Mouse (Mus musculus): ENCODE data around the gene Sap30bp. TPM values are rescaled to one million over a fixed set of nuclear protein-coding genes. Genes with fewer than 3 reads are reported as not detected.

Sap30bp gene
- total RNA-seq, 2 experiments from 2014 or later, result 51.3 to 67.4 TPM

DNA sequence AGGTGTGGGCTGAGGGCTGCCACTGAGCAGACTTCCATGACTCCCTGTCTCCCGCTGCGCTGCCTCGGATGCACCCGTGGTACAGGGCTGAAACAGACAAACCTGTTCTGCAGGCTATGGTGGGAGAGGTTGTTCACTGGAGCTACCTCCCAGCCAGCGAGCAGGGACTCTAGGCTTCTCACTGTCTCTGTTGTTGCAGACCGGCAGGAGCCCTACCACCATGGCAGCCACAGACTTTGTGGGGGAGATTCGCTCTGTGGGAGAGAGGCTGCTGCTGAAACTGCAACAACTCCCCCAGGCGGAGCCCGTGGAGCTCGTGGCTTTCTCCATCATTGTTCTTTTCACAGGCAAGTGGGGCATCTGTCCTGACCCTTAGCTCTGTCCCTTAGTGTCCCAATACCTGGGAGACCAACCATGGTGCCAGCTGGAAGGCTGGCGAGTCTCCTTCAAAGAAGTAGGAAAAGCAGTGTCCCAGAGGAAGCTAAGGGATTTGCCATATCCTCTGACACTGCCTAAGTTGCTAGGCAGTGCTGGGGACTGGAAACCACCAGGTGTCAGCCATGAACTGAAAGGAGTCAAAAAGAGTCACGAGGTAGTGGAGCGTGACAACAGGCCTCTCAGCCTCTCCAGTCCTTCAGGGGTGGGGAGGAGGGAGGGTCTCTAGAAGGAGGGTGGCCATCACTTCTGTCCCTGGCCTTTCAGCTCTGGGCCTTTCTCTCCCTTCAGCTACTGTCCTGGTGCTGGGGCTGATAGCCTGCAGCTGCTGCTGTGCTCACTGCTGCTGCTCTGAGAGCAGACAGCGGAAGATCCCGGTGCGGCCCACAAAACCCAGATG lies 27.9 kb upstream of the Sap30bp start:
- DNase-seq, result no peak
- intact Hi-C loops (cut with DNase I), result no loop called here

DNA sequence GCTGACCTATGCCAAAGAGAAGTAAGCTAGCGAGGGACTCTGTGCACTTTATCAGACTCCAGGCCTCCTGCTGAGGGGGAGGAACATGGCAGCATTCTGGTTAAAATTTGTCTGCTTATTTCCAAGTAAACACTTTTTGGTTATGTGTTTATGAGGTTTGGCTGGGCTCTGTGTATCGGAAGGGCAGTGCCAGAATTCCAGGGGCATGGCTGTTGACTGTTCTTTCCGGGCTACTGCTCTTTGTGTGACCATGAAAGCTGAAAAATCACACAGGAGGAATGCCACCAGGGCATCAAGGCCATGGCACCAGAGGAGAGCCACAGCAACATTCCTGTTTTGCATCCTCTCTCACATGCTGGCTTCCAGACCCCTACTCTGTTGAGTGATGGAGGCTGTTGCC lies 27.0 kb upstream of the Sap30bp start:
- no peak for DNase-seq
- intact Hi-C loops (cut with DNase I), result no loop called here

GRCm38 (mm10) chr11:115906521-115906920 lies 26.6 kb upstream of the Sap30bp start:
- intact Hi-C loops (cut with DNase I), result no loop called here
- DNase-seq, result no peak

DNA sequence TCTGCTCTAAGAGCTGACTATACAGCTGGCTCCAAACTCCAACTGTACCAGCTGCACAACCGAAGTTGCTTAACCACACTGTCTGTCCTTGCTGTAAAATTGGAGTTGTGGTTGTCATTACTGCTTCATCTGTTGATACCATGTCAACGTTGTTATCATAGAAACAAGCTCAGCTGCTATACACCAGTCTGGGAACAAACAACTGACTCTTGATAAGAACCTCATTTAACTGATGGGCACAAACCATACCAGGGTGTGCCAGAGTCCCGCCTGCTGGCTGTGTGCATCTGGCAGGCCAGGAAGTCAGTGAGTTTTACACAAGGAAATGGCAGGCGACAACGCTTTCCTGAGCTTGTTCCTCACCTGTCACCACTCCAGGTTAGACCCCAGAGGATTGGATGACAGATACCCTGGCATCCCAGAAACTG lies 21.9 kb upstream of the Sap30bp start:
- no peak for DNase-seq
- intact Hi-C loops (cut with DNase I), result no loop called here

GRCm38 (mm10) chr11:115911632-115912376 lies 21.3 kb upstream of the Sap30bp start, which contains the start of gene Smim6:
Gene Smim6 (plus strand): TSS chr11:115912017.
- DNase-seq, result no peak
- intact Hi-C loops (cut with DNase I), result no loop called here

DNA sequence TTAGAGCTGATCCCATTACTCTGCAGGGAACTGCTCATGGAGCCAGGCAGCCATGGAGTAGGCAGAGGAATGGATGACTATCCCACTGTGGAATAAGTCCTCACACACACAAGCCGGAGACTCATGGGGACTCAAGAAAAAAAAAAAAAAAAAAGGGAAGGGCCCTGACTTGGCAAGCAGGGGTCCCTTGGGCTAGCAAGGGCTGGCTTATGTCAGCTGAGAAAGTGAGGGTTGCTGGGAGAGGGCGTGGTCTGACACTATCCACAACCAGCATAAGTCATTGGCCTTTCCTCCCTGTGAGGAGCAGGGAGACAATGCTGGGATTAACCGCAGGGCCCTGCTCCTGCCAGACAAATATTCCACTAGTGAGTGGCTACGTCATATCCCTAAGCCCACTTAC lies 16.5 kb upstream of the Sap30bp start:
- intact Hi-C loops (cut with DNase I), result no loop called here
- DNase-seq, result no peak

DNA sequence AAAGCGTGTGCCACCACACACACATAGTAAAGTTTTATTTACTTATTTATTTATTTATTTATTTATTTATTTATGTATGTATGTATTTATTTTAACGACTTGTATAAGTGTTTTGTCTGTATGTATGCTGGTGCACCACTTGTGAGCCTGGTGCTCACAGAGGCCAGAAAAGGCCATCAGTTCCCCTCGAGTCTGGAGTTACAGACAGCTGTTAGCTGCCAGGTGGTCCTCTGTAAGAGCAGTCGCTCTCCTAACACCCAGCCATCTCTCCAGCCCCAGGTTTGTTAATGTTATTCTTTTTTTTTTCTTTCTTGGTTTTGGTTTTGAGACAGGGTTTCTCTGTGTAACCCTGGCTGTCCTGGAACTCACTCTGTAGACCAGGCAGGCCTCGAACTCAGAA lies 14.4 kb upstream of the Sap30bp start:
- DNase-seq, result no peak
- intact Hi-C loops (cut with DNase I), result no loop called here

DNA sequence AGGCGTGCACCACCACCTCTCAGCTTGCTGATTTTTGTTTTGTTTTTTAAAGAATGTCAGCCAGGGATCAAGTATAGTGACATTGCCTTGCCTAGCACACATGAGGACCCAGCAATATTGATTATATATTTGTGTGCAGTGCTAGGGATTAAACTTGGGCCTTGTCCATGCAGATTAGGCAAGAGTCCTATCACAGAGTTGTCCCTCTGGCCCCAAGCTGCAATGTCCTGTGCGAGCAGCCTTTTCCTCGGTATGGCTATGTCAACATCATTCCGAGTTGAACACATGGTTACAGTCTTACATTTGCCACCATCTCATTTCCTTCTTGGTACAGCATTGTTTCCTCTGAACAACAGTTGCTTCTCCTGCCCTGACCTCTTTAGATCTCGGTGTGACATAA lies 14.0 kb upstream of the Sap30bp start:
- DNase-seq, result no peak
- intact Hi-C loops (cut with DNase I), result no loop called here

DNA sequence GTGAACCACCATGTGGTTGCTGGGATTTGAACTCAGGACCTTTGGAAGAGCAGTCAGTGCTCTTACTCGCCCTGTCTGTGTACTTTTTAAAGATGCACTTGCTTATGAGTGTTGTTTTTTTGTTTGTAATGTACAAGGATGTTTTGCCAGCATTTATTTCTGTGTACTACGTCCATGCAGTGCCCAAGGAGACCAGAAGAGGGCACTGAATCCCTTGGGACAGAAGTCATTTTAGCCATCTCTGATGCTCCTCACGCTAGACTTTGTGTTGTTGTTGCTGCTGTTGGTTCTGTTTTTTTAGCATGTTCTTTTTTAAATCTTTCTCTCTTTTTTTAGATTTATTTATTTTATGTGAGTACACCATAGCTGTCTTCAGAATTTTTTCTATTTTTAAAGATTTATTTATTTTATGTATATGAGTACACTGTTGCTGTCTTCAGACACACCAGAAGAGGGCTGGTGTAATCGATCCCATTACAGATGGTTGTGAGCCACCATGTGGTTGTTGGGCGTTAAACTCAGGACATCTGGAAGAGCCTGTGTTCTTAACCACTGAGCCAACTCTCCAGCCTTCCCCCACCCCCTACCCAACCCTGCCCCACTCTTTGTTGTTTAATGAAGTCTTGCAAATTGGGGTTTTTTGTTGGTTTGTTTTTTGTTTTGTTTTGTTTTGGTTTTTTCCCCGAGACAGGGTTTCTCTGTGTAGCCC lies 12.8 kb upstream of the Sap30bp start:
- DNase-seq, result peak; percentile 40
- intact Hi-C loops (cut with DNase I), result no loop called here

DNA sequence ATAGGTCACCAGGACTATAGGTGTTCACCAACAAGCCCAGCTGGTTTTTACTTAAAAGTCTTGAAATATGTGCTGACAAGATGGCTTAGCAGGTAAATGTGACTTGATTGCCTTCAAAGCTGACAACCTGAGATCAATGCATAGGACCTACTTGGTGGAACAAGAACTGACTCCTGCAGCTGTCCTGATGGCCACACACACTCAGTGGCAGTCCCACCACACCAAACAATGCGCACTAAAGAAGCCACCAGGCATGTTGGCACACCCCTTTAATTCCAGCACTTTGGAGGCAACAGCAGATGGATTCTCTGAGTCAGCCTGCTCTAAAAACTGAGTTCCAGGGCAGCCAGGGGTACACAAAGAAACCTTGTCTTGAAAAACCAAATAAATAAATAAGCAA lies 11.1 kb upstream of the Sap30bp start:
- intact Hi-C loops (cut with DNase I), result no loop called here
- no peak for DNase-seq

- no peak for DNase-seq
- intact Hi-C loops (cut with DNase I), result no loop called here
Observed at GRCm38 (mm10) chr11:115929031-115929430, 4.1 kb upstream of the Sap30bp start.

GRCm38 (mm10) chr11:115929818-115930217 lies 3.3 kb upstream of the Sap30bp start:
- intact Hi-C loops (cut with DNase I), result no loop called here
- no peak for DNase-seq

DNA sequence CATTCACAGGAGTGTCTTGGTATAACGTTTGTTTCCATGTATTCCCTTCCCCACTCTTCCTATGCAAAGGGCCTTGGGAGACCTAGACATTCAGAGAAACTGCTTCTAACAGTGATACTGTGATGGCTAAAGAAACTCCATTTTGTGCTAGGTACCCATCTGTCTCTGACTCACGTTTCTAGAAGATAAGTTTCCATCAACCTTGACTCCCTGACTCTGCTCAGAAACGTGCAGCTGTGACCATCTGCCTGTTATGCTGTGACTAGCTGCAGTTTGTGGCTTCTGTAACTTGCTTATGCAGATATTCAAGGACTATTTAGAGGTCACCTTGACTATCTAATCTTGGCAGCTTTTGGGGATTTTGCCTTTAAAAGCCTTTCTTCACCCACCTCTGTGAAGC lies 1.8 kb upstream of the Sap30bp start:
- no peak for DNase-seq
- intact Hi-C loops (cut with DNase I), result no loop called here

DNA sequence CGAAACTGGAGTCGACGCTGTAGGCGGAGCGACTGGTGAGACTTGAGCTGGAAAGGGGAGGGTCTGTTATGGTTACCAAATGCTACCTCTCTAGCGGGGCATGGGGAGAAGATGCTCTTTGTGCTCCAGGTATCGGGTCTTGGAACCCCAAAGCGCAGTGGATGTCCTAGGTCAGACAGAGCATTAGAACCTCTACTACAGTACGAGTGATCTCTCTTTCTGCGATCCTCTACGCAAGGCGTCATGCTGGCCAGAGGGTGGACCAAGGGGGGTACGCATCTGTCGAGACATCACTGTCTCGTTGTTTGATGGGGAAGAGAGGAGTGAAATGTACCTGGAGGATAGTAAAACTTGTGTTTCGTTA lies 647 bp downstream of the Sap30bp start:
- no peak for DNase-seq
- intact Hi-C loops (cut with DNase I), result no loop called here

- peak; percentile 68 for DNase-seq
- intact Hi-C loops (cut with DNase I), result loop anchor here (5.0 kb wide), 1 partner anchor 62 kb away; no protein-coding TSS in a partner anchor
Observed at GRCm38 (mm10) chr11:115939690-115940329, 6.7 kb downstream of the Sap30bp start.

- no peak for DNase-seq
- intact Hi-C loops (cut with DNase I), result no loop called here
Observed at GRCm38 (mm10) chr11:115941980-115942379, 8.9 kb downstream of the Sap30bp start.

DNA sequence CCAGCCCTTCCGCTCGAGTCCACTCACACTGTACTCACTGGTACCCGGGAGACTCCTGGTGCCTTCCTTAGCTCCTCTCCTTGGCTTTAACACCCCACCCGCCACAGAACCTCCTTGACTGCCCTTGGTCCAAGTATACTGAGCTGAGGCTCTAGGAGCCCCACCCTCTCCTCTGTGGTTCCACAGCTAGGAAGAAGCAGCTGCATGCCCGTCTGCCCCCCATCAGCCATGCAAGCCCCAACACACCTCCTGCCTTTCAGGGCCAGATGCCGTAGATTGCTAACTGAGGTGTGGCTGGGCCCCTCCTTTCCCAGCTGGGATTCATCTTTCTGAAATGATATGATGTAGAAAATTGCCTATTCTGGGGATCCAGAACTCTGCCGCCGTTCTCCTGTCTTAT lies 12.2 kb downstream of the Sap30bp start:
- no peak for DNase-seq
- intact Hi-C loops (cut with DNase I), result no loop called here

GRCm38 (mm10) chr11:115946221-115946828 lies 13.2 kb downstream of the Sap30bp start:
- intact Hi-C loops (cut with DNase I), result no loop called here
- DNase-seq, result no peak

- intact Hi-C loops (cut with DNase I), result no loop called here
- DNase-seq, result no peak
Observed at GRCm38 (mm10) chr11:115948316-115948715, 15.2 kb downstream of the Sap30bp start.

DNA sequence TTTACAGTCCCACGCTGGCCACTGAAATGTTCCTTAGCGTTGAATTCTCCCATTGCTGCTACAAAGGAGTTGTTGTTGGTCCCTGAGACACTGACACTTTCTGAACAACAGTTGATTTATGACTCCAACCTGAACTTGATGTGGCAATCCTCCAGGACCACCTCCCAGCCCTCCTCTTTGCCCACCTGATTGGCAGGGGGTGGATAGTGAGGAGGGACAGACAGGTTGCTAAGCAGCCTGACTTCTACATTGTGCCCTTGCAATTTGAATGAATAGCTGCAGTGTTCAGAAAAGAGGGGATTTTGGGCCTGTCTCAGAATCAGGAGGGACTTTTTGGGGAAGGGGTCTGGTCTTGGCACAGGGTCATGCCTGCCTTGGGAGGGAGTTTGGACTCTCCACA lies 17.6 kb downstream of the Sap30bp start:
- intact Hi-C loops (cut with DNase I), result no loop called here
- no peak for DNase-seq

DNA sequence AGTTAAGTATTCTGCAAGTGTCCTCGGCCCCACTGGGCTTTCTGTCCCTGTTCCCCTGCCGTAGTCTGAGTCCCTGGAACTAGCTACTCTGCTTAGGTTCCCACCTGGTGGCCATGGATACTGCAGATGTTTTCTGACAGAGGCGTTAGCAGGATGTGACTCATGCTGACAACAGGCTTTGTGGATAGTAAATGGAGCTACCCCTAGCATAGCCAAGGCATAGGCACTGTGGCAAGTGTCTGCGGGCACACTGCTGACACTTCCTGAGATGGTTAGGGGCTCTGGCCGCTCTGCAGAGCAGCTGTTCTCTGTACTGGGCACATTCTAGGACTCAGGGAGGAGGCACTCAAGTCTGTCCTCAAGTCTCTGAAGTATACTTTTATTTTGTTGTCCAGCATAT lies 21.6 kb downstream of the Sap30bp start:
- intact Hi-C loops (cut with DNase I), result no loop called here
- no peak for DNase-seq

All from left cerebral cortex, postnatal 4 days (tissue).